Mouse (Mus musculus) small intestine, adult 2 months (tissue): ENCODE data around the gene Ppp1r15b. TPM values are rescaled to one million over a fixed set of nuclear protein-coding genes. Genes with fewer than 3 reads are reported as not detected.

Experiments used
- H3K27ac ChIP-seq: fragments of 200-500 bp; 2 replicates; pipeline ENCODE4 v1.5.1; 2012; ENCODE audit warnings: low read depth, low read length, control low read depth, inconsistent platforms; ENCODE audit not compliant: insufficient read depth
- H3K27me3 ChIP-seq: fragments of 200-500 bp; 2 replicates; pipeline ENCODE4 v1.6.1; 2012; ENCODE audit warnings: mild to moderate bottlenecking, moderate library complexity, low read length, inconsistent platforms; ENCODE audit not compliant: control insufficient read depth, insufficient read depth
- H3K36me3 ChIP-seq: fragments of 200-500 bp; 2 replicates; pipeline ENCODE4 v1.6.1; 2012; ENCODE audit warnings: mild to moderate bottlenecking, low read length, control low read depth, inconsistent platforms; ENCODE audit not compliant: control insufficient read depth, insufficient read depth
- H3K4me1 ChIP-seq: fragments of 200-500 bp; 2 replicates; pipeline ENCODE4 v1.6.1; 2012; ENCODE audit warnings: low read length, inconsistent platforms, mixed read lengths; ENCODE audit not compliant: control insufficient read depth, insufficient read depth, insufficient read length
- H3K4me3 ChIP-seq: fragments of 200-500 bp; 2 replicates; pipeline ENCODE4 v1.5.1; 2012; ENCODE audit warnings: low read depth, mild to moderate bottlenecking, control low read depth, inconsistent platforms, low read length, moderate library complexity
- CTCF ChIP-seq: fragments of 200-500 bp; IDR thresholded peaks from 2 replicates; pipeline ENCODE4 v1.5.1; 2012; ENCODE audit warnings: low read depth, mild to moderate bottlenecking, control low read depth, inconsistent platforms, low read length, moderate library complexity, mixed read lengths; ENCODE audit not compliant: insufficient replicate concordance, insufficient read length; ENCODE audit errors: extremely low read depth
- POLR2A ChIP-seq: fragments of 200-500 bp; IDR thresholded peaks from 2 replicates; pipeline ENCODE4 v1.6.1; 2012; ENCODE audit warnings: low read depth, mild to moderate bottlenecking, control low read depth, inconsistent platforms, low read length, moderate library complexity
- WGBS: fragments of 180-500 bp; shearing (Covaris S2); methylation state at CpG from one replicate; pipeline ENCODE4 v1.1.7; 2018; 5-methylcytosine and 5-hydroxymethylcytosine counted together
- polyA plus RNA-seq: library from polyadenylated mRNA; depleted of rRNA; stranded (reverse); fragments of >200 nt; gene quantifications from 2 replicates; pipeline ENCODE4 v1.2.3, GENCODE M21; 2012

Gene Ppp1r15b
- polyA plus RNA-seq, 1 experiment = 43.3 TPM

- H3K36me3 ChIP-seq = peaks cover 38% of the 10 kb centered on the region
- 56% methylated on average over 7 of the region's 7 CpGs for WGBS
- H3K4me3 ChIP-seq = no peak overlapping the region
- H3K4me1 ChIP-seq = peaks cover 25% of the 10 kb centered on the region
- no peaks in the 10 kb centered on the region for H3K27me3 ChIP-seq
- no peak for TF ChIP-seq POLR2A
- TF ChIP-seq CTCF = peak; percentile 86; the same call in 1 of the 2 replicates
- no peak overlapping the region for H3K27ac ChIP-seq
These were observed 43.6 kb upstream of the Ppp1r15b start for GRCm38 (mm10) chr1:133087206-133087905.

DNA sequence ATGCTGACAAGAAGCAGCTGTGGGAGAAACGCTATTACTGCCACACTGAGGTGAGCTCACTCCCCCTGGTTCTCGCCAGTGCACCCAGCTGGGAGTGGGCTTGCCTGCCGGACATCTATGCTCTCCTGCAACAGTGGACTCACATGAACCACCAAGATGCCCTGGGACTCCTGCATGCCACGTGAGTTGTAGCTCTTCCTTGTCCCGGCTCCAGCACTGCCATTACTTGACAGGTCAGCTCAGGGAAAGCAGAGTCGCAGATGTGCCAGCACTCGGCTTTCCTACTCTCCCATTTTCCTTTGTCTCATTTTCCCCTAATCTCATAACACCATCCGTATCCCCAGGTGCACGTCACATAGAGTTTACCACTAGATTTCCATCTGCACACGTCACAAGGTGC, 42.7 kb upstream of the Ppp1r15b start:
- TF ChIP-seq CTCF (no peak), POLR2A (no peak)
- H3K27me3 ChIP-seq = no peaks in the 10 kb centered on the region
- H3K27ac ChIP-seq = no peak overlapping the region
- H3K36me3 ChIP-seq = peaks cover 41% of the 10 kb centered on the region
- 92% methylated on average over 10 of the region's 10 CpGs for WGBS
- H3K4me3 ChIP-seq = no peak overlapping the region
- peaks cover 20% of the 10 kb centered on the region for H3K4me1 ChIP-seq

- no peak overlapping the region for H3K27ac ChIP-seq
- no peak overlapping the region for H3K4me3 ChIP-seq
- H3K27me3 ChIP-seq = no peaks in the 10 kb centered on the region
- TF ChIP-seq POLR2A (no peak), CTCF (no peak)
- H3K4me1 ChIP-seq = peaks cover 19% of the 10 kb centered on the region
- peaks cover 44% of the 10 kb centered on the region for H3K36me3 ChIP-seq
- 84% methylated on average over 4 of the region's 4 CpGs for WGBS
These were observed 41.5 kb upstream of the Ppp1r15b start for GRCm38 (mm10) chr1:133089415-133089814.

GRCm38 (mm10) chr1:133090641-133091040, 40.3 kb upstream of the Ppp1r15b start:
- TF ChIP-seq POLR2A = no peak
- no peak for TF ChIP-seq CTCF
- 34% methylated on average over 6 of the region's 6 CpGs for WGBS
- H3K4me1 ChIP-seq = peaks cover 10% of the 10 kb centered on the region
- no peak overlapping the region for H3K4me3 ChIP-seq
- H3K36me3 ChIP-seq = peaks cover 49% of the 10 kb centered on the region
- no peaks in the 10 kb centered on the region for H3K27me3 ChIP-seq
- H3K27ac ChIP-seq = peak overlapping the region; percentile 26; the same call in 1 of the 2 replicates

DNA sequence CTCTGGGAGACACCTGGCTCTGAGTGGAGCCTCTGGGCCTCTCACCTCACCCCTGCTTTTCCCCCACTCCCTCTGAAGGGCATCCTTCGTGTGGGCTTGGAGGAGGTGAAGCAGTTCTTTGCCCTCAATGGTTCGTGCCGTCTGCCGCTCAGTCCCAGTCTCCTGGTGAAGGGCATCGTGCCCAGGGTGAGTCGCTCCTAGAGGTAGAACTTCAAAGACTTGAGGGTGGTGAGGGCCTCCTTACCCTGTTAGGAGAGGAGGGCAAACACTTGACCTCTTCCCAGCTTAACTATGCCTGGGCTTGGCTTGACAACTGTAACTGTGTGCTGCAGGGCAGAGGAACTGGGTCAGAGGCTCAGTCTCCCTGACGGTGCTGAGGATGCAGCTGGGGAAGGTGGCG, 39.5 kb upstream of the Ppp1r15b start:
- peaks cover 52% of the 10 kb centered on the region for H3K36me3 ChIP-seq
- no peak overlapping the region for H3K4me3 ChIP-seq
- no peak for TF ChIP-seq POLR2A
- TF ChIP-seq CTCF = no peak
- no peak overlapping the region for H3K27ac ChIP-seq
- H3K27me3 ChIP-seq = no peaks in the 10 kb centered on the region
- H3K4me1 ChIP-seq = peaks cover 10% of the 10 kb centered on the region
- 38% methylated on average over 8 of the region's 8 CpGs for WGBS

GRCm38 (mm10) chr1:133093719-133094118, 37.2 kb upstream of the Ppp1r15b start:
- Histone ChIP-seq H3K4me3 (peak overlapping the region; percentile 13; the same call in 1 of the 2 replicates), H3K27me3 (no peaks in the 10 kb centered on the region), H3K4me1 (peaks cover 10% of the 10 kb centered on the region), H3K36me3 (peaks cover 62% of the 10 kb centered on the region), H3K27ac (peak overlapping the region; percentile 71)
- 27% methylated on average over 7 of the region's 7 CpGs for WGBS
- TF ChIP-seq POLR2A (no peak), CTCF (no peak)

DNA sequence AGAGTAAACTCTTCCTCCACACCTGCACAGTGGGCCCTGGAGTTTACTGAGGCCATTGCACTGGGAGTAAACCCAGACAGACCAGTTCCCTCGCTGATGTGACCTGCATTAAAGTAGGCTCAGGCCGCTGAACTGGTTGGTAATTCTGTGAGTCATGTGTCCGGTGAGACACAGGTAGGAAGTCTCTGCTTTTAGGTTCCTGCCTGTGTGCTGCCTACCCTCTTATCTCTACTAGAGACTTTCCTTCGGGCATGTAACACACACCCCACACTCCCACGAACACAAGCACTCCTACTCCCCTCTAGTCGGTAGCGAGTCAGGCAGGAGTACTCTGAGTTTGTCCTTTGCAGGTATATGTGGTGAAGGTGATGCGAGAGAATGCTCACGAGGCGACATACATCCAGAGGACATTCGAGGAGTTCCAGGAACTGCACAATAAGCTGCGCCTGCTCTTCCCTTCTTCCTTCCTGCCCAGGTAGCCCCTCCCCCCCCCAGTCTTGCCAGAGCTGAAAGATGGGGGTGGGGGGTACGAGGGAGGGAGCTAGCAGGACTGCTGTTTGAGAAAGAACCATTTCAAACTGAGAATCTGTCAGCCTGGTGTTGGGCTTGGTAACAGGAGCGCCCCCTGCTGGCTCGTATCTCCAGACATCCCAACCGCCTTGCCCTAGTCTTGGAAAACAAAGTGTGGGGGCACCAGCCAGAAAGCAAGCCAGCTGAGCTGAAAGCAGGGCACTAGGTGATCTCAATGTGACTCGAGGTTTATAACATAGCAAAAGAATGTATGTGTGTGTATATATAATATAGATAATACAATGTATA, 29.8 kb upstream of the Ppp1r15b start:
- WGBS = 39% methylated on average over 17 of the region's 17 CpGs
- Histone ChIP-seq H3K4me1 (no peaks in the 10 kb centered on the region), H3K27ac (no peak overlapping the region), H3K4me3 (no peak overlapping the region), H3K27me3 (no peaks in the 10 kb centered on the region), H3K36me3 (peaks cover 83% of the 10 kb centered on the region)
- TF ChIP-seq POLR2A (no peak), CTCF (peak; percentile 87)
